8 mouse cellular contexts compared by ENCODE assay signal in the genomic region with DNA sequence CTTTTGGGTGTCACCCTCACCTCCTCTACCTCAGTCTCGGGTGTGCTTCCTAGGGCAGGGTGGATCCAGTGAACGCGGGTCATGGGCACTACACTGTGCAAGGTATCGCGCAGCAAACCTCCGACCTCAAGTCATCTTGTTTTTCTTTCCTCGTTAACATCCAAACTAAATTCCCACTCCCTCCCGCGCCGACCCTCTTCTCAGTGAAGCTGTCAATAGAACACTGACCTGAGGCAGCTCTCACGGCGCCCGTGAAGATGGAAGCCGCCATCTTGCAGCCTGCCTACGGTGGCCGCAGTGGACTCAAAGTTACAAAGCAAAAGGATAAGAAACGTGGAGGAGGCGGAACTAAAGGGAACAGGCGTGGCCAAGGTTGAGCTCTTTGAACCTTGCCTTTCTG. TPM values are rescaled to one million over a fixed set of nuclear protein-coding genes. Genes with fewer than 3 reads are reported as not detected.
DNase-seq lines count a peak whose midpoint lies in the region; ATAC-seq and TF ChIP-seq lines count a peak whose summit lies in the region.

No protein-coding gene starts in this region.

- TF ChIP-seq POLR2A in bone marrow macrophage, adult 2 months (IDR thresholded peaks at IDR 0.05; ENCODE audit: borderline replicate concordance, low read depth, low read length), result no peak
- peak; percentile 96 for TF ChIP-seq POLR2A in embryonic fibroblast, embryonic 13.5 days (IDR thresholded peaks at IDR 0.05; ENCODE audit: low read depth, low read length)

- peak overlapping the region; percentile 67 for H3K4me2 ChIP-seq in kidney, embryonic 15.5 days

- peak; percentile 92 for ATAC-seq in kidney, embryonic 15.5 days (replicated peaks; ENCODE audit: low FRiP score)
- ATAC-seq in monocyte, adult 5-6 weeks (replicated peaks; ENCODE audit: insufficient number of reproducible peaks, low FRiP score, low TSS enrichment, poor library complexity, severe bottlenecking), result peak; percentile 99

- peak overlapping the region; percentile 95 for H3K4me3 ChIP-seq in bone marrow macrophage, adult 2 months (ENCODE audit: insufficient read depth, low read length)
- peak overlapping the region; percentile 91 for H3K4me3 ChIP-seq in embryonic fibroblast, embryonic 13.5 days (ENCODE audit: insufficient read depth, low read length)
- peak overlapping the region; percentile 85 for H3K4me3 ChIP-seq in kidney, embryonic 15.5 days (replicated peaks)

- 0 out of 2 replicates have a peak, but pooled peaks cover 3% of the 10 kb centered on the region for H3K27me3 ChIP-seq in kidney, embryonic 15.5 days

- under 1% methylated on average over 19 of the region's 19 CpGs for WGBS in kidney, embryonic 15.5 days

- peak; percentile 84 for DNase-seq in A20 (ENCODE audit: low read depth, low spot score)
- DNase-seq in heart, adult 9 months (ENCODE audit: low spot score in 2 of 2), result peak; percentile 81 to 90
- DNase-seq in liver, result peak; percentile 89
- peak; percentile 86 to 92 for DNase-seq in spleen, postnatal 4 days (ENCODE audit: low spot score in 2 of 2)

- H3K9me3 ChIP-seq in kidney, embryonic 15.5 days (replicated peaks), result no peaks in the 10 kb centered on the region

- H3K27ac ChIP-seq in bone marrow macrophage, adult 2 months (ENCODE audit: insufficient read depth, low read depth, low read length), result 0 out of 2 replicates have a peak overlapping the region, but pooled peaks have one; percentile 32
- H3K27ac ChIP-seq in embryonic fibroblast, embryonic 13.5 days (ENCODE audit: insufficient read depth, low read length), result no peak overlapping the region
- peak overlapping the region; percentile 74 for H3K27ac ChIP-seq in kidney, embryonic 15.5 days

- H3K4me1 ChIP-seq in bone marrow macrophage, adult 2 months (ENCODE audit: control insufficient read depth, insufficient read depth, low read length), result peaks cover 13% of the 10 kb centered on the region
- H3K4me1 ChIP-seq in embryonic fibroblast, embryonic 13.5 days (ENCODE audit: control insufficient read depth, insufficient read depth, low read length), result no peaks in the 10 kb centered on the region
- peaks cover 22% of the 10 kb centered on the region for H3K4me1 ChIP-seq in kidney, embryonic 15.5 days

- H3K9ac ChIP-seq in kidney, embryonic 15.5 days, result peak overlapping the region; percentile 70

- peaks cover 6% of the 10 kb centered on the region for H3K36me3 ChIP-seq in kidney, embryonic 15.5 days

- no peak for TF ChIP-seq CTCF in bone marrow macrophage, adult 2 months (IDR thresholded peaks at IDR 0.05; ENCODE audit: low read depth, low read length)
- no peak for TF ChIP-seq CTCF in embryonic fibroblast, embryonic 13.5 days (IDR thresholded peaks at IDR 0.05; ENCODE audit: borderline replicate concordance, insufficient read depth, low read length)

RNA-seq across cellular contexts. Expression of a gene that starts 3.3 kb away (rescaled TPM):
- polyA plus RNA-seq in bone marrow macrophage, adult 2 months (2012; ENCODE audit: insufficient read depth, insufficient read length, missing spikeins), result 30.7 and 32.0 TPM in 2 replicates
- 35.9 and 39.7 TPM in 2 replicates for polyA plus RNA-seq in embryonic fibroblast, embryonic 13.5 days (2011; ENCODE audit: insufficient read length, low read depth, missing spikeins)
- polyA plus RNA-seq in kidney, embryonic 15.5 days (2015; fragmentation: Nextera tagmentation; extraction: Ambion mirVana), result 63.0 and 72.5 TPM in 2 replicates
- total RNA-seq in monocyte, adult 5-6 weeks (2017), result 9.6 to 29.0 TPM (median 17.5 TPM) in 3 replicates

RNA-seq across cellular contexts. Expression of a gene that starts 7.6 kb away (rescaled TPM):
- 68.7 and 73.4 TPM in 2 replicates for polyA plus RNA-seq in bone marrow macrophage, adult 2 months (2012; ENCODE audit: insufficient read depth, insufficient read length, missing spikeins)
- polyA plus RNA-seq in embryonic fibroblast, embryonic 13.5 days (2011; ENCODE audit: insufficient read length, low read depth, missing spikeins), result 132 and 134 TPM in 2 replicates
- 217 and 222 TPM in 2 replicates for polyA plus RNA-seq in kidney, embryonic 15.5 days (2015; fragmentation: Nextera tagmentation; extraction: Ambion mirVana)
- total RNA-seq in monocyte, adult 5-6 weeks (2017), result 77.9 to 115 TPM (median 82.7 TPM) in 3 replicates
